Mouse (Mus musculus) naive thymus-derived CD4-positive, alpha-beta T cell, adult 2 months (primary cell): ENCODE measurements around the gene Senp1.
A peak's percentile ranks its signal among the peaks of the same experiment; 100 is the strongest.

Experiments
- DNase-seq: peaks from one replicate; pipeline ENCODE4 v3.0.0-alpha.2; 2011; ENCODE audit warnings: low read depth

Gene Senp1

DNA sequence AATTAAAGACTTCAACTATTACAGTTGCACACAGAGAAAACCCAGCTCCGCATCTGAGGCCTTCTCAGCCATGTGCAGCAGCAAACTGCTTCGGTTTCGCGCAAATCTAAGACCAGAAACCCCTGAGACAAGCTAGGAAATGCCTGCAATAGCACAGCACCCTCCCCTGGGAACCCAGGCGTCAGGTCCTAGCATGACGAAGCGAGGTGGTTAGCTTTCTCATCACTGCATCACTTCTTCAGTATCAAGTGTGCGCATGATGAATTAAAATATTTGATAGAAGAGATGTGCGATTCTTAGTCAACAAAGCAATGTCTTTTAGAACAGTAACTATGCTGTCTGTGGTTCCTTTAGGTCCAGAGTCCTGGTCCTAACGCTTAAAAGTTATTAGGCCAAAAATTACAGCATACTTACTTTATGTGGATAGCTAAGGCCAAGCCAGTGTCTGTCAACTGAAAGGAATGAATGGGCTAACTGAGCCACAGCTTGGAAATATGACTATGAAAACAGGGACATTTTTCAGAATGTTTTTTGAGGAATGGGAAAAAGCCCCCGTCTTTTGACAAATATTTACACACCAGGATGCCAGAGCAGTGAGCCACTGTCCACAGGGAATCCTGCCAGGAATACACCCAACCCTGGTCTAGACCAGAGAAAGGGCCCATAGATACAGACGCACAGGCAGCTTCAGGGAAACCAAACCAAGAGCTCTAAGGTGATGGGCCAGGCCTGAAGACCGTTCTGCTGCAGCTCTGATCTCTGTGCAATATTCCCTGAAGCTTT lies 44.4 kb downstream of the Senp1 start:
- no peak for DNase-seq

GRCm38 (mm10) chr15:98044387-98044786 lies 49.2 kb downstream of the Senp1 start:
- no peak for DNase-seq

GRCm38 (mm10) chr15:98043967-98044366 lies 49.6 kb downstream of the Senp1 start:
- no peak for DNase-seq

DNA sequence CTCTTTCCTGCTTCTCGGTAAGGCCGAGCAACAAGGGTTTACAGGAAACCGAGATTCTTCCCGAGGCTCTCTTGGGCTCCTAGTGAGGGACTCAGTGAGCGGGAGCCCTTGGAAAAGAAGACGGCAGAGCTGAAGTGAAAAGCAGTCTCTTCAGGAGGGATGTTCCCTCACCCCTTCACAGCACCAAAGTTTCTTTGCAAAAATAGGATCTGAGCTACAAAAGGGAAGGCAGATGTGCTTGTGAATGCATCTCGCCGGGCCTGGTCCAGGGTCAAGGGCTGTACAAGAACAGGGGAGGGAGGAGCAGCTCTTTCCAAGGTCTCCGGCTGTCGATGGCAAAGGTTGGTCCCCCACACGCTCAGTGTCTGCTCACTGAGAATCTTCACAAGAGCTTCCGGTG lies 51.0 kb downstream of the Senp1 start:
- DNase-seq, result no peak

DNA sequence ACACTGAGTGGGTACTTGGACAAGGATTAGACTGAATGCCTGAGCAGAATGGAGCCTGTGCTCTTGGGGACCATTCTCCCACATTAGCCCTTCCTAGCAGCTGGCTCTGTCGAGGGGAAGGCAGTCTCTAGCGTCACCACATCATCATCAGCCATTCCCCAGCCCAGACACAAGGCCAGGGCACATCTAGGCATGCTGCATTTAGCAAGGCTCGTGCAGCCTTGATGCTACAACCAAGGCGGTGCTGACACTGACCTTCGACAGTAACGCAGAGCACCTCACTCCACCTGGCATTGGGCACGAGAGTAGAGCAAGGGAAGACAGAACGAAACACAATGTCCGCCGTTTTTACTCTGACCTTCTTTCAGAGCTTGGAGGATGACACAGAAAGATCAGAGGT lies 53.9 kb downstream of the Senp1 start:
- DNase-seq, result no peak

- no peak for DNase-seq
These were observed 57.0 kb downstream of the Senp1 start for GRCm38 (mm10) chr15:98036578-98036977.

DNA sequence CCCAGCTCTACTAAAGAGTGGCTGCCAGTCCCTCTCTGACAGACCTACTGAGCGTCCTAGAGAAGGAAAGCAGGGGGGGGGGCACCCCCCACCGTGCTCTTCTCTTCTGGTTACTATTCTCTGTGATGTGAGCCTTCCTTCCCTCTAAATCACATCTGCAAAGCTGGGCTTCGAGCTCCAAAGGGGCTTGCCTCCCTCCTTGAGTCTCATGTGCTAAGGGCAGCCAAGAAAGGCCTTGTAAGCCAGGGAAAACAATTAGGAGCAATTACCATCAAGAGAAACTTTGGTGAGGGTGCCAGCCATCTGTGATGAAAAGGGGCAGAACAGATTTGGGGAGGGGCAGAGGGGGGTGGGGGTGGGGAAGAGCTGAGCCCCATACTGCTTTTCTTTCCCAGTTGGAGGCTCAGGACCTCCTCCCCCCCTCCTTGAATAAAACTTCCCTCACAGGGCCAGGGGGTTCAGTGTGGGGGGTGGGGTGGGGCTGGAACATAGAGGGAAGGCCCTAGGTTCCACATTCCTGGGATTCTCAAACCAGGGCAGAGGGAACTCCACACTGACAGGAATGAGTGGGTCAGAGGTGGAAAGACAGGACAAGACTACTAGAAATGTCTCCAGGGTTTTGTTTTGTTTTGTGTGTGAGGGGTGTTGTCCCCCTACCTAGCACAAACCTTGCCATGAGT lies 58.3 kb downstream of the Senp1 start:
- no peak for DNase-seq

DNA sequence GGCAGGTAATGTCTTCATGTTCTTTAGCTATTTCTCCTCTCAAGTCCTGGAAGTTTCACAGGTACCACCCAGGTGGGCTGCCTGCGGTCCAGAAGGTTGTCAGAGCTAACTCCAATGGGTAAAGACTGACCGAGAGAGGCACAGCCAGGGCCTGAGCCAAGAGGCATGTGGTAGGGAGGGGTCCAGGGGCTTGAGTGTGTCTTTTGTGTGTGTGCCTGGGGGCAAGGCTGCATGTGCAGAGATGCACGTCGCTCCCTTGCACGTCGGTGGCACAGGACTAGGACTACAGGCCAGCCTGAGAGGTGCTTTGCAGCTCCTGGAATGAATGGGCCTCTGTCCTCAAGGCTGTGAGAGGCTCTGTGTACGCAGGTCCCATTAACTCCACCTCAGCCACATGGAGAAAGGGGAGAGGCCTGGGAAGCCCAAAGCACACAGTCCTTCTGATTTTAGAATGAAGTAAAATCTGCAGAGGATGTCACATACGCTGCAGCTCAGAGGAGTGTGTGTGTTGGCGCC lies 60.3 kb downstream of the Senp1 start:
- no peak for DNase-seq

GRCm38 (mm10) chr15:98029798-98030197 lies 63.7 kb downstream of the Senp1 start:
- no peak for DNase-seq

DNA sequence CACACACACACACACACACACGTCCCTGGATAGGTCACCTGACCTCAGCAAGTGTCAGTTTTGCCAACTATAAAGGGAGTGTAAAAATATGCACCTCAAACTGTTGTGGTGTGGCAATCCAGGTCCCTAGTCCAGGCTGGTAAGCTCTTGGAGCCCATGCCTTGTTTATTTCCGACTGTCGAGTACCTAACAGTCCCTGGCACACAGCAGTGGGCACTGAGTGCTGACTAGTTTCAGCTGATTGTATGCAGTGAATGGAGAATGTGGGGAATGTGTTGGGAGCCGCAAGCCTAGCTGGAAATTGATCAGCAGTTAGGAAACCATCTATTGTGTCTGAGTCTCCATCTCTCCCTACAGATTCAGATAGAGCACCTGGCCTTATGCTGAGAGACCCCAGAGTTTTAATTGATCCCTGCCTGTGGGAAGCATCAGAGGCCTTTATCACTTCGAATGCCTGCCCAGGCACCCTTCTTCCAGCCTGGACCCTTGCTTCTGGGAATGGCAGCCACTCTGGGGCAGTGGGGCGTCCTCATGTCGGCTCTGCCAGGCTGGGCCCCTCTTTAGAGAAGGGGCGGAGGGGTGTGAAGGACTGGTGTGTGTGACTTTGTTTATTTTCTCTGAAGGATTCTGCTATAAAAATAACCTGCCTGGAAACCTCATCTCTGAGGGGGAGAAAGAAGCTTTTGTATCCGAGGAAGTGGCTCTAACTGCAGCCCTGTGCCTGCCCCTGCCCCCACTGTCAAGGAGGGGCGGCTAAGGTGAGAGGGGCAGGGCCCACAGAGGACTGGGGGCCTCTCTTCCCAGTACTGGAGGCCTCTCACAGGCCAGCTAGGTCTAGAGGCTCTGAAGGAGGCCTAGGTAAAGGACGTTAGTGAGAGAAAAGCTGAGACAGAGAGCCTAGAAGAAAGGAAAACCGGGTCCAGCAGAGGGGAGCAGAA lies 66.3 kb downstream of the Senp1 start:
- no peak for DNase-seq

GRCm38 (mm10) chr15:98025611-98026010 lies 67.9 kb downstream of the Senp1 start:
- DNase-seq, result no peak

DNA sequence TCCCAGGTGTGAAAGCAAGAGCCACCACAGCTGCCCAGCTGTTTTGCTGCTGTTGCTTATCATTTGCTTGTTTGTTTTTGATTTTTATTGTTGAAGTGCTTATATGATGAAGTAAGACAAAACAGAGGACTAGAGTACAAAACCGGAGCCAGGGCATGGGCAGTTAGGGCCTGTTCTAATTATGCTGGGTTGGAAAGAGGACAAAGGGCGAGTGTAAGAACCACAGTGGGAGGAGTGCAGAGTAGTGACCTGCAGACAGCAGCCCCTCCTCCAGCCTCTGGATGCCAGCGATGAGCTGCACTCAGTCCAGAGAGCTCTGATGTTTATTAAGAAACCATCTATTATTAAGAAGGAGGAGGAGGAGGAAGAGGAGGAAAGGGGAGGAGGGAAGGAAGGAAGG lies 70.4 kb downstream of the Senp1 start:
- DNase-seq, result no peak

- DNase-seq, result no peak
These were observed 71.7 kb downstream of the Senp1 start for GRCm38 (mm10) chr15:98021886-98022285.

DNA sequence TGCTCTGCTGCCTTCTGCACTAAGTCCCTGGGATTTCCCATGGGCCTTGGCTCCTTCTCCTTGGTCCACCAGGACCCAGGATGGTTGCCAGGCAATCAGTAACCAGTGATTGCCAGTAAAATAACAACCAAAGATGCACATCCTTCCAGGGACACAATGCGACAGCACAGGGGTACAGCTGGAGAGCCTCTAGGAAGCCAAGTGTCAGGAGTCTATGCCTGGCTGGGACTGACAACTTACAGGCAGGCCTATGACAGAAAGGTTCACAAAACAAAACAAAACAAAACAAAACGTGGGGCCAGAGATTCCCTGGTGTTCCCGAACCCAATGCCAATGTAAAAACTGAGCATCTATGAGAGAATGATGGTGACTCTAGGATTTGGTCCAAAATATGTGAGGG lies 74.5 kb downstream of the Senp1 start:
- no peak for DNase-seq

DNA sequence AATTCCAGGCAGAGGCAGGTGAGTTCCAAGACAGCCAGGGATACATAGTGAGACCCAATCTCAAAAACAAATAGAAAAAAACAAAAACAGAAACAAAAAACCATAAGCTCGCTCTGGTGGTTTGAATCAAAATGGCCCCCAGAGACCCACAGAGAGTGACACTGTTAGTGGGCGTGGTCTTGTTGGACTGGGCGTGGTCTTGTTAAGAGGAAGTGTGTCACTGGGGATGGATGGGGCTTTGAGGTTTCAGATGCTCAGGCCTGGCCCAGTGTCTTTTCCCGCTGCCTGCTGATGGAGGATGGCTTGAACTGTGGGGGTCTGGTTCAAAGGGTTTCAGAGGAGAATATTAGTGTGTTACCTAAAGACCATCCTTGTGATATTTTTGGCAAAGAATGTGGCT lies 75.6 kb downstream of the Senp1 start:
- DNase-seq, result no peak

DNA sequence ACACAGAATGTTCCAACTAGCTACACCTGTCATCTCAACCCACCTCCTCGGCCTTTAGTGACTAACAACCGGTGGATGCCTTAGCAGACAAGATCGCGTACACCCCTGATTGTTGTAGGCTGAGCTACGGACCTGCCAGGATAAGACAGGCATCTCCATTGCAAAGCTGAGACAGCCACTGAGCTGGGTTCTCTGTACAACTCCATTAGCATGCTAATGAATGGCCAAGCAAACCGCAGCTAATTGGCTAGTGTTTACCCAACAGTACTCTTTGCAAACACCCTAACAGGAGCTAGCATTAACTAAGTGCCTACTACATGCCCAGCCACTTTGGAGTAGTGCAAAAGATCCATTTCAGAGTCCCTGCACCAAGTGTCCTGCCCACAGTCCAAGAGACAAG lies 80.7 kb downstream of the Senp1 start:
- DNase-seq, result no peak

DNA sequence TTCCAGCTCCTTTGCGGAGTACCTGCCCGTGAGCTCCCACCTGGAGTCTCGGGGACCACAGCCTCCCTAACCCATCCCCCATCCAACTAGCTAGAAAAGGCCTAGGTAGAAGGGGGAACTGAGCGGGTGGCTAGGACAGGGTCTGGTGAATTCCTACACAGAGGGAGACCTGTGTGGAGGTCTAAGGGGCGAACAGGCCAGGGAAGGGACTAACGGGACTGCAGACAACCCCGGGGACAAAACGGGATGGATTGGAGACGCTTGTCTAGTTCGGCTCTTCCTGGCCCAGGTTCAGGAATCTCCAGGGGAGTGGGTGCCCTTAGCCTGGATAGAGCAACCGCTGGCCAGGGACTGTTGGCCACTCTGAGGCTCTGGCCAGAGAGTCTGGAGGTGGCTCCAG lies 88.4 kb downstream of the Senp1 start:
- DNase-seq, result no peak

- no peak for DNase-seq
These were observed 88.8 kb downstream of the Senp1 start for GRCm38 (mm10) chr15:98004740-98005159.

DNA sequence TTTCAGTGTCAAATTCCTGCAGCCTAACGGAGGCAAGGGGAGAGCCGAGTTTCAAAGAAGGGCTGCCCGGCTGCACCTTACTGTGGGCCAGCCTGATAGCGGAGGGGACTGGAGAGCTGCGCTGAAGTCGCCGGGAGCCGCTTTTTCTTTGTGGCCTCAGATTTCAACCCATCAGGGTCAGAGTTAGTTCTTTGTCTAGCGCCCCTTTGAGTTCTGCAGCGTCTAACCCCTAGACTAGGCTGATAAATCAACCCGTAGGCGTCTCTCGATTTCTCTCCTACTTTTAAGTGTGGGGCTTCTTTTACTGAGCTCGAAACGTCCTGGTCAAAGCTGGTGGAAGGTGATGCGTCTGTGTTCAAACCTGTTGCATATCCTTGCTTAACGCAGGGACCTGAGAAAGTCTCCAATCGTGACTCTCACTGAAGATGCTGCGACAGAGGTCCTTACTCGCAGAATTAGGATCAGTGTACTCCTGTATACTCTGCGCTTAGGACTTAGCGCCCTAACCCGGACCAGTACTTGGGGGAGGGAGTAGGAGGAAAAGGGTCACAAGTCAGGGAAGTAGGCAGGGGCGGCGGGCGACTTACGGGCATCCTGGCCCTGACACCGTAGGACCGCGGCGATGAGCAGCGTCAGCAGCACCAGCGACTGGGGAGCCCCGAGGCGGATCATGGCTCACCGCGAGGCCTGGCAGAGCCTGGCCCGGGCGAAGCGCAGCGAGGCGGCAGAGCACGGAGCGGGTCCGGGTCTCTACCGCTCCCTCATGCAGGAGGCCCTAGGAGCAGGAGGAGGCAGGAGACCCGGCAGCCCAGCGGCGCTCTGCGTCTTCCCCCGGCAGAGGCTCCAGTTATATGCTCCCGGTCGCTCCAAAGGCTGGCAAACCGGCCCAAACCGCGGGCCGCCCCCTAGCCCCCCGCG lies 89.5 kb downstream of the Senp1 start, which contains the start of gene Col2a1:
Col2a1 (minus strand) TSS at position 874 of the 918 bp plus-strand sequence.
- peak; percentile 5 for DNase-seq

GRCm38 (mm10) chr15:98002991-98003821 lies 90.3 kb downstream of the Senp1 start:
- DNase-seq, result no peak
